8 mouse cellular contexts compared by ENCODE assay signal in the genomic region with DNA sequence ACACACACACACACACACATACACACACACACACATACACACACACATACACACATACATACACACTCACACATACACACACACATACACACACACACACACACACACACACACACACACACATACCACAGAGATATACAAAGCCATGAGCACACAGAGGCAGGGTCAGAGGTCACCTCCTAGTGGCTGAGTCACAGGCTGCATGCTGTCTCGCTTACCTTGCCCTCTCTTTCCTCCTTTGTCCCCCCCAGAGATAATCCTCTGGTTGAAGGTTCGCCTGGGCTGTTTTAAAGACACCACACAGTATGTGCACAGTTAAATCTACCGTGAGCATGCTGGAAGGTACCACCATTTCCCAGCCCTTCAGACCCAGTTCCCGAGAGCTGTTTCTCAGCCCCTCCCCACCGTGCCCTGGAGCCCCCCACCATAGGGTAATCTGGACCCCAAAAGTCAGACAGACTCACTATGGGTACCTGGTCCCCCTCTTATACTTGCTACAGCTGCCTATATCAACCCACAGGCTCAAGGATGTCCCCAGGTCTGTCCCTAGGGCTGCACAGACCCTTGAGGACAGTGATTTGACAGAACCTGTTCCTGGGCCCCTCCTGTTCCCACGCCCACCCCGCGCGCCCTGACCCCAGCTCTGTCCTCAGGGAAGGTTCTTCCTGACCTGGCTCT. TPM values are rescaled to one million over a fixed set of nuclear protein-coding genes. Genes with fewer than 3 reads are reported as not detected.
A peak's percentile ranks its signal among the peaks of the same experiment; 100 is the strongest.
DNase-seq lines count a peak whose midpoint lies in the region; ATAC-seq and TF ChIP-seq lines count a peak whose summit lies in the region.
"Had no signal": no experiment of that assay in that cellular context is flagged by ENCODE, and none has a peak within 500 bp of the region (broad histone marks: within the 10 kb centered on the region; RNA-seq: fewer than 3 reads in every experiment).

No protein-coding gene starts in this region.

- TF ChIP-seq RAD21 in CH12.LX (IDR thresholded peaks at IDR 0.05; ENCODE audit: low read depth, low read length) = peak; percentile 31

- peaks cover 12 to 54% of the 10 kb centered on the region in 2 experiments for H3K4me1 ChIP-seq in CH12.LX (ENCODE audit: control insufficient read depth in 1 of 2, insufficient read depth in 2 of 2)
- H3K4me1 ChIP-seq in forebrain, postnatal 0 days (ENCODE audit: insufficient read depth) = no peaks in the 10 kb centered on the region

- dilution Hi-C loops in CH12.LX (cut with MboI; ENCODE audit: extremely low pct_ligation_motif_present, extremely low pct_unique_long_range_greater_than_20kb, low sequenced_read_pairs) = no loop called here

- peaks cover 4% of the 10 kb centered on the region for H3K27me3 ChIP-seq in CH12.LX (replicated peaks)
- no peaks in the 10 kb centered on the region for H3K27me3 ChIP-seq in forebrain, postnatal 0 days (ENCODE audit: insufficient read depth, low read length)

- TF ChIP-seq POLR2A in CH12.LX (IDR thresholded peaks at IDR 0.05; ENCODE audit: low read depth, low read length) = no peak

- no peaks in the 10 kb centered on the region for H3K9me3 ChIP-seq in CH12.LX (replicated peaks; ENCODE audit: low read length)
- no peaks in the 10 kb centered on the region for H3K9me3 ChIP-seq in forebrain, postnatal 0 days (ENCODE audit: low read length)

- H3K9ac ChIP-seq in CH12.LX (ENCODE audit: insufficient read depth, low read depth) = no peak overlapping the region
- no peak overlapping the region for H3K9ac ChIP-seq in forebrain, postnatal 0 days

- H3K4me3 ChIP-seq in CH12.LX (replicated peaks in 1 of 3; ENCODE audit: low read depth in 2 of 3, low read length in 2 of 3, poor library complexity in 1 of 3) = peak overlapping the region in 1 of 3 experiments; percentile 39
- H3K4me3 ChIP-seq in forebrain, postnatal 0 days (ENCODE audit: low read depth, low read length) = no peak overlapping the region
- H3K4me3 ChIP-seq: erythroblast, embryonic 14.5 days had no signal

- peak; percentile 53 for DNase-seq in 3T3-L1 (ENCODE audit: low read depth, low spot score)
- DNase-seq in CH12.LX (ENCODE audit: extremely low read depth) = peak; percentile 59
- DNase-seq in forebrain, postnatal 0 days = no peak
- no peak for DNase-seq in frontal cortex, postnatal 36 days (ENCODE audit: low spot score in 2 of 2)
- DNase-seq in testis, postnatal 10 days (ENCODE audit: low spot score) = no peak

- in situ Hi-C loops in CH12.LX (cut with MboI; ENCODE audit: low pct_ligation_motif_present, low pct_unique_long_range_greater_than_20kb, low sequenced_read_pairs) = loop anchor here (5.0 to 10.0 kb wide), 3 partner anchors 210 to 377 kb away; a partner anchor contains a TSS

- ATAC-seq in forebrain, postnatal 0 days = no peak
- ATAC-seq in megakaryocyte progenitor cell, adult 5-6 weeks (replicated peaks; ENCODE audit: poor library complexity) = peak; percentile 39
- no peak for ATAC-seq in megakaryocyte, adult 5-6 weeks (ENCODE audit: poor library complexity, severe bottlenecking)

- no peaks in the 10 kb centered on the region for H3K79me2 ChIP-seq in CH12.LX (replicated peaks; ENCODE audit: control insufficient read depth, extremely low read depth, insufficient read depth, poor library complexity, severe bottlenecking)

- peak; percentile 16 to 44; a peak in 3 of 4 replicates for TF ChIP-seq CTCF in CH12.LX (conservative IDR thresholded peaks at IDR 0.05 in 1 of 2, IDR thresholded peaks at IDR 0.05 in 1 of 2; ENCODE audit: low read depth in 2 of 2, low read length in 2 of 2)
- TF ChIP-seq CTCF in forebrain, postnatal 0 days (IDR thresholded peaks at IDR 0.05; ENCODE audit: low read depth) = 0 out of 2 replicates have a peak, but pooled peaks have one; percentile 18

- H3K27ac ChIP-seq in CH12.LX (ENCODE audit: insufficient read depth, low read depth) = no peak overlapping the region
- no peak overlapping the region for H3K27ac ChIP-seq in forebrain, postnatal 0 days (ENCODE audit: low read depth, low read length)

- 54% methylated on average over 9 of the region's 9 CpGs for WGBS in forebrain, postnatal 0 days

- TF ChIP-seq EP300 in CH12.LX (IDR thresholded peaks at IDR 0.05; ENCODE audit: low read length) = no peak

- no peaks in the 10 kb centered on the region for H3K36me3 ChIP-seq in CH12.LX (replicated peaks in 1 of 2; ENCODE audit: control insufficient read depth in 1 of 2, insufficient read depth in 1 of 2, low read length in 1 of 2)
- H3K36me3 ChIP-seq in forebrain, postnatal 0 days (ENCODE audit: insufficient read depth) = no peaks in the 10 kb centered on the region

- peak overlapping the region; percentile 41; the same call in 1 of the 2 replicates for H3K4me2 ChIP-seq in CH12.LX (ENCODE audit: insufficient read depth, low read depth, poor library complexity, severe bottlenecking)
- H3K4me2 ChIP-seq in forebrain, postnatal 0 days (ENCODE audit: low read depth) = no peak overlapping the region

TF ChIP-seq in CH12.LX, 34 proteins besides CTCF, POLR2A, EP300 and RAD21:
- TF ChIP-seq MAFK (IDR thresholded peaks at IDR 0.05; ENCODE audit: insufficient replicate concordance, low read length) = no peak
- TF ChIP-seq SMC3 (IDR thresholded peaks at IDR 0.05; ENCODE audit: low read depth, low read length) = peak; percentile 34
TF ChIP-seq in CH12.LX: peak in this region for 1.

RNA-seq across cellular contexts. Expression of a gene that starts 55.8 kb away (rescaled TPM):
- total RNA-seq in CH12.LX (2012; rRNA removed) (10.6 and 13.0 TPM in 2 replicates), CH12.LX (2014; rRNA removed) (20.7 and 21.9 TPM in 2 replicates)
- polyA plus RNA-seq in CH12.LX (2012; ENCODE audit: insufficient read length, low read depth) = 19.7 and 20.2 TPM in 2 replicates
- total RNA-seq in forebrain, postnatal 0 days (2014; rRNA removed) = 5.2 and 5.4 TPM in 2 replicates
- polyA plus RNA-seq in forebrain, postnatal 0 days (2015; fragmentation: Nextera tagmentation; extraction: Ambion mirVana) = 4.6 and 5.8 TPM in 2 replicates
- 16.5 and 17.7 TPM in 2 replicates for total RNA-seq in megakaryocyte progenitor cell, adult 5-6 weeks (2015)
- 30.2 and 31.0 TPM in 2 replicates for total RNA-seq in megakaryocyte progenitor cell, adult 5-6 weeks (2017)
- total RNA-seq in megakaryocyte, adult 5-6 weeks (2015) = 6.8 and 9.4 TPM in 2 replicates
- total RNA-seq in megakaryocyte, adult 5-6 weeks (2017) = 12.8 and 13.2 TPM in 2 replicates

RNA-seq across cellular contexts. Expression of a gene that starts 56.1 kb away (rescaled TPM):
- 380 and 456 TPM in 2 replicates for total RNA-seq in CH12.LX (2012; rRNA removed)
- total RNA-seq in CH12.LX (2014; rRNA removed) = 1,220 and 1,259 TPM in 2 replicates
- polyA plus RNA-seq in CH12.LX (2012; ENCODE audit: insufficient read length, low read depth) = 652 and 666 TPM in 2 replicates
- 69.7 and 71.6 TPM in 2 replicates for total RNA-seq in forebrain, postnatal 0 days (2014; rRNA removed)
- polyA plus RNA-seq in forebrain, postnatal 0 days (2015; fragmentation: Nextera tagmentation; extraction: Ambion mirVana) = 41.2 and 45.9 TPM in 2 replicates
- 269 and 285 TPM in 2 replicates for total RNA-seq in megakaryocyte progenitor cell, adult 5-6 weeks (2015)
- 297 and 304 TPM in 2 replicates for total RNA-seq in megakaryocyte progenitor cell, adult 5-6 weeks (2017)
- total RNA-seq in megakaryocyte, adult 5-6 weeks (2015) = 145 and 164 TPM in 2 replicates
- total RNA-seq in megakaryocyte, adult 5-6 weeks (2017) = 178 and 195 TPM in 2 replicates

Comparison
In these comparisons a context has a peak if more than half of its experiments do, and no peak if none do; other contexts are left out.
1. DNase-seq: peak in 3T3-L1 (single experiment) and CH12.LX (single experiment); none in forebrain, postnatal 0 days (single experiment), frontal cortex, postnatal 36 days (0 of 2) and testis, postnatal 10 days (single experiment).